Mouse (Mus musculus) MEL (cell line): ENCODE measurements around the gene Mmp11.
A peak's percentile ranks its signal among the peaks of the same experiment; 100 is the strongest.

Source experiments
- CTCF ChIP-seq, 3 experiments: IDR thresholded peaks in 2 of 3; conservative IDR thresholded peaks in 1 of 3; 2 replicates each; pipeline ENCODE4 v1.5.1; 2011 to 2012; ENCODE audit warnings: low read length in 3 of 3, low read depth in 2 of 3, mild to moderate bottlenecking in 2 of 3, improper control_type of control experiment in 1 of 3, inconsistent platforms in 1 of 3, mixed read lengths in 1 of 3, moderate library complexity in 1 of 3; ENCODE audit not compliant: control insufficient read depth in 1 of 3, insufficient read depth in 1 of 3, poor library complexity in 1 of 3, severe bottlenecking in 1 of 3
- EP300 ChIP-seq, 2 experiments: IDR thresholded peaks; 2 replicates each; pipeline ENCODE4 v1.6.1; 2011; ENCODE audit warnings: improper control_type of control experiment in 2 of 2, low read length in 2 of 2, low read depth in 1 of 2, mild to moderate bottlenecking in 1 of 2
- MAFK ChIP-seq: IDR thresholded peaks from 2 replicates; pipeline ENCODE4 v1.6.1; 2011; ENCODE audit warnings: low read depth, mild to moderate bottlenecking, low read length, improper control_type of control experiment, borderline replicate concordance
- POLR2A ChIP-seq, 2 experiments: IDR thresholded peaks; 2 replicates each; pipeline ENCODE4 v1.6.1; 2011 to 2012; ENCODE audit warnings: low read length in 2 of 2, mild to moderate bottlenecking in 2 of 2, control low read depth in 1 of 2, improper control_type of control experiment in 1 of 2, low read depth in 1 of 2, moderate library complexity in 1 of 2; ENCODE audit not compliant: control insufficient read depth in 1 of 2, insufficient read depth in 1 of 2, poor library complexity in 1 of 2
- USF2 ChIP-seq, 2 experiments: IDR thresholded peaks; 2 replicates each; pipeline ENCODE4 v1.6.1; 2011 to 2012; ENCODE audit warnings: improper control_type of control experiment in 2 of 2, low read length in 2 of 2, borderline replicate concordance in 1 of 2, inconsistent platforms in 1 of 2, low read depth in 1 of 2, mild to moderate bottlenecking in 1 of 2; ENCODE audit not compliant: insufficient read depth in 1 of 2
- ZMIZ1 ChIP-seq: IDR thresholded peaks from 2 replicates; pipeline ENCODE4 v1.6.1; 2012; ENCODE audit warnings: low read depth, mild to moderate bottlenecking, inconsistent platforms, low read length, improper control_type of control experiment, moderate library complexity

DNA sequence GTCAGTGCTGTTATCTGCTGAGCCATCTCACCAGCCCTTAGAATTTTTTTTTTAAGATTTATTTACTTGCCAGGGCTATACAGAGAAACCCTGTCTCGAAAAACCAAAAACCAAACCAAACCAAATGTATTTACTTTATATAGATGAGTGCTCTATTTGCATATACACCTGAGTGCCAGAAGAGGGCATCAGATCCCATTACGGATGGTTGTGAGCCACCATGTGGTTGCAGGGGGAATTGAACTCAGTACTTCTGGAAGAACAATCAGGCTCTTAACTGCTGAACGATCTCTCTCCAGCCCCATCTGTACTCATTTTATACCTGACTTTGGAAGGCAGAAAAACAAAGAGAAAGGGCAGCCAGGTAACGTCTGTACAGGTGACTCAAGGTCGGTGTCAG lies 38.9 kb upstream of the Mmp11 start:
- TF ChIP-seq CTCF (IDR thresholded peaks at IDR 0.05 in 2 of 3, conservative IDR thresholded peaks at IDR 0.05 in 1 of 3; ENCODE audit: control insufficient read depth in 1 of 3, insufficient read depth in 1 of 3, low read depth in 2 of 3, low read length in 3 of 3, poor library complexity in 1 of 3, severe bottlenecking in 1 of 3) (peak; percentile 69 to 96 (median 73)), POLR2A (IDR thresholded peaks at IDR 0.05; ENCODE audit: control insufficient read depth in 1 of 2, insufficient read depth in 1 of 2, low read depth in 1 of 2, low read length in 2 of 2, poor library complexity in 1 of 2) (no peak), ZMIZ1 (no peak), EP300 (IDR thresholded peaks at IDR 0.05; ENCODE audit: low read depth in 1 of 2, low read length in 2 of 2) (no peak), MAFK (no peak), USF2 (IDR thresholded peaks at IDR 0.05; ENCODE audit: borderline replicate concordance in 1 of 2, insufficient read depth in 1 of 2, low read depth in 1 of 2, low read length in 2 of 2) (no peak)
